Mouse (Mus musculus): ENCODE results near the gene Slc25a13.
"Not testable (repeated sequence)": the region's sequence is repeated elsewhere in the genome, so short reads cannot be mapped to it uniquely, and the experiment has no call there.

Gene Slc25a13

GRCm38 (mm10) chr6:6202451-6202850, 14.5 kb downstream of the Slc25a13 start:
- DNase-seq (ENCODE audit: low read depth, low spot score) = no peak

- no peak for DNase-seq (ENCODE audit: low read depth, low spot score)
Measured at GRCm38 (mm10) chr6:6201977-6202376, 15.0 kb downstream of the Slc25a13 start.

DNA sequence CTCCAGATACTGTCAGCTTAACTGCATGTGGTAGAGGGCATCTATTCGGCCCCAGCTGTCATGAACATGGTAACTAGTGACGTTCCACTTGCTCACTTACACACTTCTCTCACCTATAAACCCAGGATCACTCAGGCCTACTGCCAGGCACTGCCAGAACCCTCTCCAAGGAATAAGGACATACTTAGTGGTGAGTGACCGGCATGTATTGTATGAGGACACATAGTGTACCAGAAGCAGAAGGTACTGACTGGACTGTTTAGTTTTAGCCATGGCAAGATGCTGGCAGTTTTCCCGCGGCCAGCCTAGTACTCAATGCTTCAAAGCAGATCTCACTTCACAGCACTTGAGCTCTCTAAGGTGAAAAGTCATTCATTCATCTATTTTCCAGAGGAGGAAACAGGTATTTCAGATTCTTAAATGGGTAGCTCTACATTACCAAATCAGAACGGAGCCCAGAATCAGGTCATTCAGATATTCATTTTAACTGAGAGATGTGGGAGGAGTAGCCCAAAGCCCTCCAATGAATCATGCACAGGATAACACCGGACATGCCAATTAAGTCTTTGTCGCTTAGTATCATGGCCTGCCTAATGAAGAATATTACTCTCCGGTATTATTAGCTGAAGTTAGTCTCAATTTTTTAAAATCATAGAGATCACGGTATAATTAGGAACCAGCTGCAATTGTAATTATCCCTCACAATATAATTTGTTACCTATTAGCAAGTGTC, 17.7 kb downstream of the Slc25a13 start:
- DNase-seq (ENCODE audit: low read depth, low spot score) = no peak

DNA sequence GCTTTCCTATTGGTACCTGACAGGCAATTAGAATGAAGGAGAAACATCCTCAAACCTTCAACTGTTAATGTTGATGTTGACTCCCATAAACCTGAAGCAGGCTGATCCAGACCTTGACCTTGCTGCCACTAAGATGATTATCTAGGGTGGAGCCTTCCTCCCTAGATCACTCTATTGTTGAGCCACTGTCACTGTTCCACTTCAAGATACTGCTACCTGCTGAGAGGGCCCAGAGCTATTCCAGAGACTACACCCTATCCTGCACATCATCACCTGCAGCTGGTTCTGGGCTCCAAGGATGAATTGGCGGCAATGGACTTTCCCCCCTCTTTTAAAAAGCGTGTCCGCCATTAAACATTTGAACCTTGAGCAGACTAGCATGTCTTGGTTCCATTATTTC, 18.9 kb downstream of the Slc25a13 start:
- DNase-seq (ENCODE audit: low read depth, low spot score) = not testable (repeated sequence)

DNA sequence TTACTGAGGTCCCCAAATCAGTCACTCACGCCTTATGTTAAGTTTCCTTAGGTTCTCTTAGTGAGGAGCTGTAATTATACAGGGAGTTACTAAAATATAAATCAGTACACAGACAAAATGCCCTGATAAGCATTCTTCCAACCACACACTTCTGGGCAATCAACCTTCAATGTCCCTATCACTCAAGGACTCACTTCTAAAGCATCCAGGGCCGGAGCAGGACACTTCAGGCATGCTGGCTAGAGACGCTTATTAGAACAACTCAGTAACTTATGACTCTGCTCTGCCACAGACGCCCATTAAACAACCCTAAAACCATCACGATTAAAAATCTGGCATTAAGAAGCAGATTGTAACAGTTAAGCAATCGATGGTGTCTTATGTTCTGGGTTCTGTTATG, 19.6 kb downstream of the Slc25a13 start:
- no peak for DNase-seq (ENCODE audit: low read depth, low spot score)

- no peak for DNase-seq (ENCODE audit: low read depth, low spot score)
Measured at GRCm38 (mm10) chr6:6196527-6196926, 20.4 kb downstream of the Slc25a13 start.

DNA sequence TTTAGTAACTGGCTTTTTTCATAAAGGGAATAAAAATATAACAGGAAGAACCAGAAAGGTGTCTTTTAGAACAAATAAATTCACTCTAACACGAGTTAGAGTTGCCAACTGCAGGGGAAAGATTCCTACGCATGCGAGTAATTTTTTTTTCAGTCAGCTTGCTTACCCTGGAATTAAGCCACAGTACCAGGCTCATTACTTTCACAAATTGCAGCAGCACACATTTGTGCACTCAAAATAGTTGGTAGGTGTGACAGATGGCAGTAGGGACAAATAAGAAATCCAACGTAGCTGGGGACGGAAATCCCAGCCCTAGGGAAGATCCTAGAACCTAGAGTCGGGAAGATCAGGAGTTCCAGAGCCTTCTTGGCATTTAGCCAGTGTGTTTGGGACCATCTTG, 22.1 kb downstream of the Slc25a13 start:
- no peak for DNase-seq (ENCODE audit: low read depth, low spot score)

GRCm38 (mm10) chr6:6193906-6194305, 23.1 kb downstream of the Slc25a13 start:
- DNase-seq (ENCODE audit: low read depth, low spot score) = no peak

DNA sequence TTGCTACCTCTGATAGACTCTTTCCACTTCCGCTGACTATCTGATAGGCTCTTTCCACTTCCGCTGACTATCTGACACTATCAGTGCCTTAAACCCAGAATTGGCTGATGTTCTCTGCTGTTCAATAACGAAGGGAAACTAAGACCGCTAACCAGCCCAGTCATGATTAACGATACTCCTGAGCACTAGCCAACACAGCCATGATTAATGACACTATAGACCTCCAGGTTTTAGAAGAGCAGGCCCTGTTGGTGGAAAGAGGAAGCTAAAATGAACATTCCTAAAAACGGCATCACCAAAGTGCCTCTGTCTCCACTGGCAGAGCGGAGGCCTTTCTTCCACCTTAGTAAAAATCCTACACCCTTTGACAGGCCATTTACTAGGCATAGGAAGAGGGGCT, 24.6 kb downstream of the Slc25a13 start:
- DNase-seq (ENCODE audit: low read depth, low spot score) = no peak

- no peak for DNase-seq (ENCODE audit: low read depth, low spot score)
Measured at GRCm38 (mm10) chr6:6191596-6192337, 25.2 kb downstream of the Slc25a13 start.

GRCm38 (mm10) chr6:6188970-6189369, 28.0 kb downstream of the Slc25a13 start:
- no peak for DNase-seq (ENCODE audit: low read depth, low spot score)

DNA sequence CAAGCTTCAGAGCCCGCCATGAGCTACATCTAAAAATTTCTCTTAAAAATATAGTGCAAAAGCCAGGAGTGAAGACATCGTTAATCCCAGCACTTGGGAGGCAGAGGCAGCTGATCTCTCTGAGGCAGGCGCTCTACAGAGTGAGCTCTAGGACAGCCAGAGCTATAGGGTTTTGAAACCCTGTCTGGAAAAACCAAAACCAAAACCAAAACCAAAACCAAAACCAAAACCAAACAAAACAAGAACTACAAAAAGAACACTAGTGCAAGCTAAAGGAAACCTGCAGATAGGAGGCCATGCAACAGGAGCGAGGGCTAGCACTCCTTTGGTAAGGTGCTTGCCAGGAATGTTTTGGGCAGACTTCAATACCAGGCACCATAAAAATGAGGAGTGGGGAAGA, 30.5 kb downstream of the Slc25a13 start:
- DNase-seq (ENCODE audit: low read depth, low spot score) = peak; percentile 11

DNA sequence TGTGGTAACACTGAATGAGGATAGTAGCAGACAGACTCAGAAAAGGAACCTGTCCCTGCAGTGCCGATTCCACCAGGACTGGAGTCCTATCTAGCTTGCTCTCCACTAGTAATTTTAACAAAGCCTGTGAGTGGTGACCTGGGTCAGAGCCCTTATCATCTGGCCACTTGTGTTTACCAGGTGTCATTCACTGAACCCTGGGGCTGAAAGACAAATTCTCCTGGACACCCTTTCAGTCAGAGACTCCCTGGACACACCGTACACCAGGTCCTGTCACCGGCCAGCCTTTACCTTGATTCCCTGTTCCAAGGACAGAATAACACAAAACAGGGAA, 31.3 kb downstream of the Slc25a13 start:
- DNase-seq (ENCODE audit: low read depth, low spot score) = no peak

- no peak for DNase-seq (ENCODE audit: low read depth, low spot score)
Measured at GRCm38 (mm10) chr6:6184921-6185734, 31.8 kb downstream of the Slc25a13 start.

DNA sequence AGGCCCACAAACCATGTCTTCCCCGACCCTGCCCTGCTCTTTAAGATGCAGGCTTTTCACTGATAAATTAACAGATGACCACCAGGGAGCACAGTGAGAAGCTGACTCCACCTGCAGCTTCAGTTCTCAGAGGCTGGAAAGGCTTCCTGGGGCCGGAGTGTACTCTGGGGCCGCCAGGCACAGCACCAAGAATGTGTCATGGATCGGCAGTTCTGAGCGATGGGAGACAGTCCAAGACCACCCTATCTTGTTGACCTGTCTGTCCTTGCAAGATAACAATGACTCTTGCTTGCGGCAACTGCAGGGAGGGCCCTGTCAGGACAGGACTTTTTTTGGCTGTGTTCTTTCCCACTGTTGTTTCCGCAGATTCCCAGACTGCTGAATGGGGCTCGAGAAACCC, 33.4 kb downstream of the Slc25a13 start:
- no peak for DNase-seq (ENCODE audit: low read depth, low spot score)

DNA sequence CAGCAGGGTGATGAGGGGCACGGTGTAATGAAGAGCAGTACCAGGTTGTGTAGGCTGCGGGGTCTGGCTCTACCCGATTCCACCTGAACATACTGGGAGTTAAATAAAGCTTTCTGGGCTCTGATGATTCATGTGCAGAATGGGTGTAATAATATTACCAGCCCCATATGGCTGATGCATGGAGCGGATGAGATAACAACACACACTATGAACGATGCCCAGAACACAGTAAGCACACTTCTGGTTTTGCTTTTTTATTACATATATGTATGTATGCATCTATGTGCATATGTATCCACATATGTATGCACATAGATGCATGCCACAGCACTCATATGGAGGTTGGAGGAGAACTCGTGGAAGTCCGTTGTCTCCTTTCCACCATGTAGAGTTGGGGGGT, 34.8 kb downstream of the Slc25a13 start:
- DNase-seq (ENCODE audit: low read depth, low spot score) = no peak

- not testable (repeated sequence) for DNase-seq (ENCODE audit: low read depth, low spot score)
Measured at GRCm38 (mm10) chr6:6178341-6178740, 38.6 kb downstream of the Slc25a13 start.

- no peak for DNase-seq (ENCODE audit: low read depth, low spot score)
Measured at GRCm38 (mm10) chr6:6175350-6175971, 41.5 kb downstream of the Slc25a13 start.

GRCm38 (mm10) chr6:6173935-6174561, 42.9 kb downstream of the Slc25a13 start:
- no peak for DNase-seq (ENCODE audit: low read depth, low spot score)

- DNase-seq (ENCODE audit: low read depth, low spot score) = no peak
Measured at GRCm38 (mm10) chr6:6173166-6173934, 43.6 kb downstream of the Slc25a13 start.

Data from CD4-positive, CD25-positive, alpha-beta regulatory T cell, adult 2 months (primary cell).